Mouse (Mus musculus): ENCODE measurements at regions not wholly inside any gene's neighbourhood (a gene's known extent, or its start where the extent isn't known, plus 50 kb on each side); places are given as distances from the start of the nearest gene placed in this dataset.

- no peak for DNase-seq
Measured at GRCm38 (mm10) chr5:33548800-33549199, 80.6 kb downstream of the Fam53a start.

GRCm38 (mm10) chr5:33543372-33543771, 86.1 kb downstream of the Fam53a start:
- DNase-seq: peak; percentile 78

GRCm38 (mm10) chr5:33542643-33543042, 86.8 kb downstream of the Fam53a start:
- no peak for DNase-seq

- DNase-seq: peak; percentile 64
Measured at GRCm38 (mm10) chr5:33542000-33542554, 87.4 kb downstream of the Fam53a start.

GRCm38 (mm10) chr5:33540259-33540658, 89.2 kb downstream of the Fam53a start:
- DNase-seq: peak; percentile 4

- no peak for DNase-seq
Measured at GRCm38 (mm10) chr5:33537429-33537828, 92.0 kb downstream of the Fam53a start.

- DNase-seq: no peak
Measured at GRCm38 (mm10) chr5:33537017-33537416, 92.4 kb downstream of the Fam53a start.

GRCm38 (mm10) chr5:33536261-33536660, 93.2 kb downstream of the Fam53a start:
- DNase-seq: no peak

GRCm38 (mm10) chr5:33535145-33536010, 94.1 kb downstream of the Fam53a start:
- peak; percentile 64 for DNase-seq

- no peak for DNase-seq
Measured at GRCm38 (mm10) chr5:33534345-33534744, 95.1 kb downstream of the Fam53a start.

GRCm38 (mm10) chr5:33533185-33533584, 96.2 kb downstream of the Fam53a start:
- DNase-seq: no peak

- DNase-seq: no peak
Measured at GRCm38 (mm10) chr5:33531263-33531662, 97.5 kb upstream of the Nkx1-1 start.

- DNase-seq: no peak
Measured at GRCm38 (mm10) chr5:33529771-33530170, 96.0 kb upstream of the Nkx1-1 start.

GRCm38 (mm10) chr5:33528971-33529670, 95.3 kb upstream of the Nkx1-1 start:
- no peak for DNase-seq

GRCm38 (mm10) chr5:33527750-33528149, 94.0 kb upstream of the Nkx1-1 start:
- DNase-seq: no peak

GRCm38 (mm10) chr5:33527316-33527715, 93.5 kb upstream of the Nkx1-1 start:
- no peak for DNase-seq

GRCm38 (mm10) chr5:33521951-33522742, 88.4 kb upstream of the Nkx1-1 start:
- DNase-seq: no peak

- no peak for DNase-seq
Measured at GRCm38 (mm10) chr5:33520856-33521255, 87.1 kb upstream of the Nkx1-1 start.

- DNase-seq: no peak
Measured at GRCm38 (mm10) chr5:33519394-33519793, 85.6 kb upstream of the Nkx1-1 start.

GRCm38 (mm10) chr5:33518860-33519259, 85.1 kb upstream of the Nkx1-1 start:
- no peak for DNase-seq

GRCm38 (mm10) chr5:33517625-33518024, 83.8 kb upstream of the Nkx1-1 start:
- DNase-seq: no peak

- no peak for DNase-seq
Measured at GRCm38 (mm10) chr5:33516211-33516610, 82.4 kb upstream of the Nkx1-1 start.
